Mouse (Mus musculus): ENCODE data around the gene Tbc1d2b.

- TF ChIP-seq CTCF (IDR thresholded peaks at IDR 0.05; ENCODE audit: borderline replicate concordance, insufficient read depth, low read depth, low read length), result no peak
- TF ChIP-seq POLR2A (IDR thresholded peaks at IDR 0.05; ENCODE audit: borderline replicate concordance, insufficient read depth, low read length), result no peak
Measured at GRCm38 (mm10) chr9:90275906-90276305, 5.3 kb upstream of the Tbc1d2b start.
